Mouse (Mus musculus): ENCODE data around the gene Tedc2.

GRCm38 (mm10) chr17:24207768-24208640 lies 12.6 kb downstream of the Tedc2 start:
- TF ChIP-seq TBP (IDR thresholded peaks at IDR 0.05; ENCODE audit: low read depth, low read length) (no peak), CTCF (IDR thresholded peaks at IDR 0.05 in 2 of 3, conservative IDR thresholded peaks at IDR 0.05 in 1 of 3; ENCODE audit: control insufficient read depth in 1 of 3, insufficient read depth in 1 of 3, low read depth in 2 of 3, low read length in 3 of 3, poor library complexity in 1 of 3, severe bottlenecking in 1 of 3) (no peak), E2F4 (IDR thresholded peaks at IDR 0.05; ENCODE audit: borderline replicate concordance, low read depth, low read length) (no peak), EP300 (IDR thresholded peaks at IDR 0.05; ENCODE audit: low read depth in 1 of 2, low read length in 2 of 2) (no peak), NRF1 (IDR thresholded peaks at IDR 0.05; ENCODE audit: insufficient read depth, low read depth, low read length, poor library complexity, severe bottlenecking) (no peak), SIN3A (IDR thresholded peaks at IDR 0.05; ENCODE audit: low read length) (no peak), USF1 (IDR thresholded peaks at IDR 0.05; ENCODE audit: low read depth, low read length) (no peak)

Data from MEL (cell line).